Mouse (Mus musculus) spleen, adult 18-20 months (tissue): Measurements from ENCODE around the gene Gm5617.
"Not testable (repeated sequence)": the region's sequence is repeated elsewhere in the genome, so short reads cannot be mapped to it uniquely, and the experiment has no call there.

Experiments
- DNase-seq, 2 experiments: peaks; one replicate each; pipeline ENCODE4 v3.0.0; 2022; ENCODE audit warnings: mixed read lengths in 2 of 2

Gm5617 gene

DNA sequence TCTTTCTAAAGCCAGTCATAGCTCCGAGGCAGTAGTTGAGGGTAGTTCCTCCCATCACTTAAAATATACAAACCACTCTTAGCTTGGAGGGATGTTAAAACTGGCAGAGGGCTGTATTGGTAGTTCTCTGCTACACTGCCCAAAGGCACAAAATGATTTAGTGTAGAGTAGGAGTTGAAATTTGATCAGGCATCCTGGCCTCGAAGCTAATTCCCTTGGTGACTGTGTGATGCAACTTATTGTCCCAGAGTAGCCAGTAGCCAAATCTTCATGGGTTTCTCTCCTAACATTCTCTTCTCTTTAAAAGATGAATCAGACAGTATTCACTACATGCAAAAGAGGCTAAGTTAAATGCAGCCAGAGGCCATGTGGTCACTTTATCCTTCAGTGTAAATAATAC, 7.8 kb downstream of the Gm5617 start:
- no peak for DNase-seq

DNA sequence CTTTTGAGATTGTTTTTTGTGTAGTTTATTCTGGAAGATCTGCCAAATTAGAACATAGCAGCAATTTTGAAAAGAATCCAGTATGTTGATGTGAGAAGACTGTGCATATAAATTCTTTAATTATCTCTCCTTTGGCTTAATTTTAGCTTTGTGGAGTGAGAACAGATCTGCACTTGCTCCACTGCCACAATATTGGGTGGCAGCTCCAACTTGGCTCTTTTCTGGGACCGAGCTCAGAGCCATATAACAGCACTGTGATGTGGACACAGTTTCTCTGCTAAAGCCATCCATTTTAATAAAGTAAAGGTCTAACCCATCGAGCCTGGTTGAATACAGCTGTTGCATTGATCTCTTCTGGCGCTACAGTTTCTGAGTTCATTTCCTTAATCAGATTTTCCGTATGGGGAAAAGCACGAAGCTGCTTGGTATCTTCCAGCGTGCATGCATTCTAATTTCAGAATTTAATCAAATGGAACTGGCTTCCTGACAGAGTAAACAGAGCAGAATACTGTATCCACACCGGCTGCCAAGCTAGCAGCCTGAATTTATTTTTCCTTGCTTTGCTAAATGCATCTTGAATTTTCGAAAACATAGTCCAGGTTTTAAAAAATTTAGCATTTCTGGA, 9.6 kb downstream of the Gm5617 start:
- no peak for DNase-seq

DNA sequence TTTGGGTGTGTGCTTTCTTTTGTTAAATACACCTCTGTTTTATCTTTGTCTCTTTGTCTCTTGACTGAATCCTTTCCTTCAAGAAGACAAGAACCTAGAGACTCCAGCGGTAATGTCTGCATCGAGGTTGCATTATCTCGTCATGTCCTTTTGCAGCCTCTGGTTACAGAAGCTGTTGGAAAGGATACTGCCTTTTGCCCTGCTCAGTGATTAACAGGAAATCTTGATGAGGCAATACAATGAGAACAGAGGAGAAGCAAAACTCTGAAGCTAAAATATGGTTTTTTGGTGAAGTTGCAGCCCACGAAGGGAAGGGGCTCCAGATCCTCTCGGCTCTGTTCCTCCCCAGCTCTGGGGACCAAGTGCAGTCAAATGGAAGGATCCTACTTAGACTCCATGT, 14.9 kb downstream of the Gm5617 start:
- no peak for DNase-seq

DNA sequence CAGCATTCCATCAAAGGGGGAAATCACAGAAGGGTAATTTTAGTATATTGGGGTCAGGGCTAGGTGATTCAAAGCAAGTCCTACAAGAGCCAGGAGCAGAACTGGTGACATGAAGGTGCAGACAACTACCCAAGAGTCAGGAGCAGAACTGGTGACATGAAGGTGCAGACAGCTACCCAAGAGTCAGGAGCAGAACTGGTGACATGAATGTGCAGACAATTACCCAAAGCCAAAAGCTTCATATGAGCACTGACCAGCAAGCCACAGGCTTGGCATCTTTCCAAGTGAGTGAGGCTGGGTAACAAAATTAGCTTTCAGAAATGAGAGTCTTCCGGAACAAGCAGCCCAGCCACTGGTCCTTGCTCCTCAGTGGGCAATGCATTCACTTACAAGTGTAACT, 20.1 kb downstream of the Gm5617 start:
- no peak for DNase-seq

DNA sequence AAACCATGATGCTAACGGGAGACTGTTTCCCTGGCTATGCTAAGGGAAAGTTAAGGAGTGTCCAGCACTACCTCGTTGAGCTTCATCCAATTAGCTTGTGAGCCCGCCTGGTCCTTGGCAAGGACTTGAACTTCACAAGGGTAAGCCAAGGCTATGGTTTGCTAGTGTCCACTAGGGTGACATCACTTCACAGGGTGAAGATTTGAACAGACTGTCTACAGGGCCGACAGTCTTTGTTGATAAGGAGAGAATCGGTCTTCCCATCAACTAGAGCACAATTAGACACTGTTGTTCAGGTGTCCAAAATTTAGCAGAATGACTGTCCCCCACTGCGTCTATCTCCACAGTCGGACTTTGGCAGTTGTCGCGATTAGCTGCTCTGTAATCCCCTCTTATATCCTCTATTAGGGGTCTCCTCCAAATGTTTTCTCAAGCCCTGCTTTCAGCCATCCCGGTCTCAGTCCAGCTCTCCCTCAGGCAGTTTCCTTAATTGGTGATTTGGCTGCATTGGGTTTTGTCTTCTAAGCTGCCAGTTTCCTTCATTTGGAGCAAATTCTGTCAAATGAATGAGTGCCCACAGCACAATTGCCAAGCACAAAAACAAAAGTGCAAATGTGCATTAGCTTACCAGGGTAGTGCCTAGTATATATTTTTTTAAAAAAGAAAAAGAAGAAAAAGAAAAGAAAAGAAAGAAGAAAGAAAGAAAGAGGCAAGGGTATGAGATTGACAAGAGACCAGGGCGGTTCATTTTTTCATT, 21.6 kb downstream of the Gm5617 start:
- DNase-seq = no peak

DNA sequence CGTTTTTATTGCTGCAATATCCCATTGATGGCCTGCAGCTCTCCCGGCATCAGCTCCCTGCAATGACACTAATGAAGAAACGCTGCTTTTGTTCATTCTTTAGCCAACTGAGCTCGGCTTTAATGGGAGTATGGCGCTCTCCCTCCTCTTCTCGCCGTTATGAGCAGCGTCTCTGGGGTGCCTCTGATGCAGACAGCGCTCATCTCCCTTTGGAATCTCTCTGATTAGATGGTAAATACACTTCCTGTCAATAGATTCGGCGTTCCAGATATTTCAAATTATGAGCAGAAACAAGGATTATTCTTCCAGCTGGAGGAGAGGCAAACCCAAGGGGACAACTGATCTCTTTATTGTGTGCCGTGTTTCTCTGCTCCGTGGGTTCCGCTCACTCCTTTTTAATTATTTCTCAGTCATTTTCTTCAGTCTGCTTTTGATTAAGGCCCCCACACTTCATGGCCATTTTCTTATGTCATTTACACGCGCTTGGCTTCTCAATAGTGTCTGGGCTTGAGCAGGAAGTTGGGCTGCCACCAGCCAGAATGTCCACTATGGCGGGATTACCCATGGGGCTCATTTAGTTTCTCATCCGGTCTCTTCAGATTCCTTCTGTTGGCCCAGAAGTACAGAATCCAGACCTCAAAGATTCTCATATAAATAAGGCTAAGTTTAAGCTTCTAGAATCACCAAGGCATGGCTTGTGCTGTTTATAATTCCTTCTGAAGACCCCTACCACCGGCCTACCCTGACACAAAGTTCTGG, 22.3 kb downstream of the Gm5617 start:
- DNase-seq = no peak

DNA sequence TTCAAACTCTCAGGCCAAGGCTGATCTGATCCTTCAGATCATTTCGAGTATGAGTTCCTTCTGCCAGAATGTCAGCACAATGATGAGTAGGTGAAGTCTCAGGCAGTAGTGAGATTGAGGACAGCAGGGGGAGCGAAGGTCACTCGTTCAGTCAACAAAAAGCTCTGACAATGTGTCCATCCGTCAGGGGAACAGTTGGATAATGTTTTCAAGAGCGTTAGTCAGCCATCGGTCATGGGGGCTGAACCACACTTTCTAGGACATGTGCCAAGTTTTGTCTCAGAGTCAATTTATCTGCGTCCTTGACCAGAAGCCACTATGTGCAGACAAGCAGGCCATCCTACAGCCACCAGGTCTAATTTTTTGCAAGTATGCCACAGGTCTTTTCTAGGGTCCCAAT, 25.2 kb downstream of the Gm5617 start:
- not testable (repeated sequence) for DNase-seq

DNA sequence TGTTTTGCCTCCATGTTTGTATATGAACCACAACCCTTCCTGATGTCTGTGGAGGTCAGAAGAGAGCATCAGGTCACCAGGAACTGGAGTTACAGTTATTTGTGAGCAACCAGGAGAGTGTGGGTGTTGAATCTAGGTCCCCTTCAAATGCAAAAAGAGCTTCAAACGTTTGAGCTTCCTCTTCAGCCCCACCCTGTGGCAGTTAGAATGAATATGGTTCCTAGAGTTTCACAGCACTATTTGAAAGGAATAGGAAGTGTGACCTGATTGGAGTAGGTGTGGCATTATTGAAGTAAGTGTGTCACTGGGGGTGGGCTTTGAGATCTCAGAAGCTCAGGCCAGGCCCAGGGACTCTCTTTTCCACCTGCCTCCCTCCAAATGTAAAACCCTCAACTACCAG, 30.3 kb downstream of the Gm5617 start:
- no peak for DNase-seq

DNA sequence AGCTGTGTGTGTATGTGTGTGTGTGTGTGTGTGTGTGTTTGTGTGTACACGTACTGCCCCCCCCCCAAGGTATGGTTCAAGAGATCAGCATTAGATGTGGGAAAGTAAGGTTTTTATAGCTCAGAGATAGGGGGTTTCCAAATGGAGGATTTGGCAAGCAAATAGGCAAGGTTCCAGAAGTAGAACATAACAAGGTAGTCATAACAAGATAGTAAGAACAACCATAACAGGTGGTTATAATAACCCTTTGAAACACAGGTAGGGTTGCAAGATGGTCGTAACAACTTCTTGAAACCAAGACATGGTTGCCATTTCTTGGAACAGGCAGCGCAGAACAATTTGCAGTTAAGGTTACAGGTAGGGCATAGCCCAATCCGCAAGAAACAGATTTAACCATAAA, 31.3 kb downstream of the Gm5617 start:
- DNase-seq = no peak

DNA sequence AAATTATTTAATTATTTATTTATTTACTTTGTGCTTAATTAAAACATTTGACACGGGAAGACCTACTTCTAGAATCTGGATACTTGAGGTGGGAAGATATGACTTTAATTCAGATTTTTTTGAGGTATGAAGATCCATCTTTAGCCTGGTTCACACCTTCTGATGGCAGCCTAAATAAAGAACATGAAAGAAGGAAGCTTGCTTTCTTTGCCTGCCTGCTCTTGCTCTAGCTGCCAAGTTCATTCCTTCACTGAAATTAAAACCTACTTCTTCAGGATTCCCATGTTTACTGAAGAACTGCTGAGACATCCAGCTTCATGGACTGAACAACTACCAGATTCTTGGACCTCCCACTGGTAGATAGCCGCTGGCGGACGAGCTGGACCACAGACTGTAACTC, 36.1 kb downstream of the Gm5617 start:
- DNase-seq = no peak

DNA sequence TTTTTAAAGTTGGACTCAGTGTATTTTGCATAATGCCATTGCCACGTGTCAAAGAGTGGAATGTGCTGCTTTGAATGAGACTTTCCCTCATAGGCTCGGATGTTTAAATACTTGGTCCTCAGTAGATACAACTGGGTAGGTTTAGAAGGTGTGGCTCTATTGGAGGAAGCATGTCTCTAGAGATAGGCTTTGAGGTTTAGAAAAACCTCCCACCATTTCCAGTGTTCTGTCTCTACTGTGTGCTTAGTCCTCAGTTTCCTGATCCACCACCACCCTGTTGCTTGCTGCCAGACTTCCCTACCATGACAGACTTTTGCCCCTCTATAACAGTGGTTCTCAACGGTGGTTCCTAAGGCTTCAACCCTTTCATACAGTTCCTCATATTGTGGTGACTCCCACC, 37.0 kb downstream of the Gm5617 start:
- no peak for DNase-seq

DNA sequence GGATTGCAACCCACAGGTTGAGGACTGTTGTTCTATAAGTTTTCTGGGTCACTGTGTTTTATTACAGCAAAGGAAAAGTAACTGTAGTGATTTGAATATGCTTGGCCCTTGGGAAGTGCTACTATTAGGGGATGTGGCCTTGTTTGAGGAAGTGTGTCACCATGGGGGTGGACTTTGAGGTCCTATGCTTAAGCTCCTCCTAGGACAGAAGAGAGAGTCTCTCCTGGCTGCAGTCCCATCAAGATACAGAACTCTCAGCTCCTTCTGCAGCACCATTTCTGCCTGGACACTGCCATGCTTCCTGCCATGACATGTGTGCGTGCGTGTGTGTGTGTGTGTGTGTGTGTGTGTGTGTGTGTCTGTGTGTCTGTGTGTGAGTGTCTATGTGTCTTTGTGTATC, 37.5 kb downstream of the Gm5617 start:
- DNase-seq = no peak

DNA sequence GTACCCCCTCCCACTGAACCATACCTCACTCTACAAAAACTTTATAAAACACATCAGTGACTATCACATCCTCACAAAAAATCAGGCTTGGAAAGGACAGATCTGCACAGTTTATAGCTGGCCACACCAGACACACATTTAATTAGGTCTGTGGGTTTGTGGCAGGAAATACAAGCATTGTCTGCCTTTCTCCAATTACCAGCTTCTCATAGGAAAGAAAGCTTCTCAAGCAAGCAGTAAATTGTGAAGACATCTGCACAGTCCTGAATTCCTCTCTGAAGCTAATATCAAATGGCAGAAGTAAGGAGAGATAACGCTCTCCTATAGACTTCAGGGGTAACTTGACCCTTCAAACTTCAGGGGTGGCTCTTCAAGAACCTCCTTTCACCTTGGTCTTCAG, 41.2 kb downstream of the Gm5617 start:
- no peak for DNase-seq

DNA sequence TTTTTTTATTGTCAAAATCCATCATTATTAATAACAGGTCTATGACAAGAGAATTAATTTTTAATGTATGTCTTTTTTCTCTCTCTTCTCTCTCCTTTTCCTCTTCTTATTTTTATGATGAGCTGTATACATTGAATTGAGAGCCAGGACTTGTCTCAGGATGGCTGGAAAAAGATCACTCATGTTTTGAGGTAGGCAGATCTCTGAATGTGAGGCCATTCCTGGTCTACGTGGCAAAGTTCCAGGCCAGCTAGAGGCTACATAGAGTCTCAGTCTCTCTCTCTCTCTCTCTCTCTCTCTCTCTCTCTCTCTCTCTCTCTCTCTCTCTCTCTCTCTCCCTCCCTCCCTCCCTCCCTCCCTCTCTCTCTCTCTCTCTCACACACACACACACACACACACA, 42.4 kb downstream of the Gm5617 start:
- DNase-seq = not testable (repeated sequence)

DNA sequence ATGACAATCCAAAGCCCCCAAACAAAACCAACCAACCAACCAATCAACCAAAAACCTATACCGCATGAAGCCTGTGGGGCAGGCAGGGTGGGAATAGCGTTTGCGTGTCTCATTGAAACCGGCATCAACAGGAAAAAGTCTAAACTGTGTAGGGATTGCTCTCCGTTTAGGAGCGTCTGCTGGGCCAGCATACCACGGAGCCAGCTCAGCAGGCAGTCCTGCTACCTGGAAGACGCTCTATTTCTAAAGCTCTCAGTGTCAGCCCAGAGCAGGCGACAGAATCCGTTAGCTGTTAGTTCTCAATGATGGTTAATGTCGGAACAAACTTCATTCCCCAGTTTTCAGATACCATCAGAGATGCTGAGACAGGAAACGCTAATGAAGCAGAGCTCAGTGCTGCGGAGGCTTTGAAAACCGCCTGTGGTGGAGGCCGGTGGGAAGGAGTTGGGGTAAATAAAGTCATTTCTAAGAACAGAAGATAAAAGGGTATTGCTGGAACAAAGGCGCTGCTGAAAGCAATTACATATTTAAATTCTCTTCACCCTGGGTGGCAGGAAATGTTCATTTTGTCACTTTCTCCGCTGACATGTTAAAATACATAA, 42.9 kb downstream of the Gm5617 start:
- peak in 1 of 2 experiments; percentile 8 for DNase-seq

DNA sequence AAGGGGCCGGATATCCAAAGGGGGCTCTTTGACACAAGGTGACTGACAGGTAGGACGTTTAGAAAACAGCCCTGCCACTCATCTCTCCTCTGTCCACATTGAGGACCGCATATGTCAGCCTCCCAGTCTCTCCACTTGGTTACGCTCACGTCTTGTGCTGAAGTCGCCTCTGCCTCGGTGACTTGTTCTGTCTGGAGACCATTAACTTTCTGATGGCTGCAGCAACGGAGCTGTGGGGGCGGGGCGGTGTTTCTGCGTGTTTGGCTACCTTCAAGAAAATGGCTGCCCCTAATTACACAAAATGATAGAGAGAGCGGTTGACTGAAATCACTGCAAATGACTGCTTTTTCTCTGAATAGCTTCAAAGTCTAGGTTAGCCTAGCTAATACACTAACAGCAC, 43.4 kb downstream of the Gm5617 start:
- DNase-seq = no peak
